Mouse (Mus musculus): ENCODE data around the gene Exoc6b. TPM values are rescaled to one million over a fixed set of nuclear protein-coding genes. Genes with fewer than 3 reads are reported as not detected.

Gene Exoc6b
- total RNA-seq, 2 experiments from 2014 or later: 9.8 to 11.7 TPM

- no peak for DNase-seq
- intact Hi-C loops (cut with DNase I; ENCODE audit: low total_unique reads): no loop called here
Observed at GRCm38 (mm10) chr6:84752806-84753420, 316.4 kb downstream of the Exoc6b start.

GRCm38 (mm10) chr6:84751409-84751808 is 317.9 kb downstream of the Exoc6b start:
- intact Hi-C loops (cut with DNase I; ENCODE audit: low total_unique reads): no loop called here
- DNase-seq: no peak

DNA sequence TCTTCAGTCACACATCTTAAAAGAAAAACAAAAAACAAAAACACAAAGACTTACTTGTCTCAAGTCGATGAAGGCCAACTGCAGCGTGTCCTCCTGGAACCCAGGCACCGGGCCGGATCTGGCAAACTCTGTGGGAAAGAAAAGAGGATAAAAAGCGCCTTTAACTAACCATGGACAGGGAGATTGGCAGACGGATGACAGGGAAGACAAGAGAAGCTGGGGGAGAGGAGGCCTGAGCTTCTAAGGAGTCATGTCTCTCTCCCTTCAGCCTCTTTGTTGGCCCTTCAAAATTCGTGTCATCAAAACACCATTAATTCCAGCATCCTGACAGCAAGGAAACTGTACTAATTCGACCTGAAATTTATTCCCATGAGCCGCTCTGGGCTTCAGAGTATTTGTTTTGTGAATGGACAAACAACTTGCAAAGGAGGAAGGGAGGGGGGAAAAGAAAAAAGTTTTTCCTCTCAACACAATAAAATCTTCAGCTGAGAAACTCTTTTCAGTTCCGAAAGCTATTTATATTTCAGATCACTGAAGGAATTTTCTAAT is 322.4 kb downstream of the Exoc6b start:
- DNase-seq: no peak
- intact Hi-C loops (cut with DNase I; ENCODE audit: low total_unique reads): no loop called here

- DNase-seq: no peak
- intact Hi-C loops (cut with DNase I; ENCODE audit: low total_unique reads): no loop called here
Observed at GRCm38 (mm10) chr6:84746193-84746846, 323.0 kb downstream of the Exoc6b start.

DNA sequence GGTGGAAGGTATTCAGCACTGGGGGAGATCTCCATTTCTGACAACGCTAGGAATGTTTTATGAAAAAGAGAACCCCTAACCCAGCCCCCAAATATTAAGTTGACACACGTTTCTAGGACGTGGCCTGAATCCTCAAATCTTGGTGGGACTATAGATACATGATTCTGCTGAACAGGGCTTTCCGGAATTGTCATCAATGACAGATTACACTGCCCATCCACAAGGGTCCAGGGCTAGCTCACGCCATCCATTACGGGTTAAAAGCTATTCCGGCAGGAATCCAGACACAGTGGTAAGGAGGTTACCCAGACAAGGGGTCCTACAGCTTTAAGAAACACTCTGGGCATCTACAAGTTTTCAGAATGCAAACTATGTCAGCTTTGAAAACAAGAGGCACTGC is 323.7 kb downstream of the Exoc6b start:
- intact Hi-C loops (cut with DNase I; ENCODE audit: low total_unique reads): no loop called here
- no peak for DNase-seq

GRCm38 (mm10) chr6:84742227-84742626 is 327.1 kb downstream of the Exoc6b start:
- intact Hi-C loops (cut with DNase I; ENCODE audit: low total_unique reads): no loop called here

GRCm38 (mm10) chr6:84736942-84737341 is 332.4 kb downstream of the Exoc6b start:
- intact Hi-C loops (cut with DNase I; ENCODE audit: low total_unique reads): no loop called here

More at GRCm38 (mm10) chr6:84742227-84742626, 327.1 kb downstream of the Exoc6b start:
- DNase-seq: no peak

DNA sequence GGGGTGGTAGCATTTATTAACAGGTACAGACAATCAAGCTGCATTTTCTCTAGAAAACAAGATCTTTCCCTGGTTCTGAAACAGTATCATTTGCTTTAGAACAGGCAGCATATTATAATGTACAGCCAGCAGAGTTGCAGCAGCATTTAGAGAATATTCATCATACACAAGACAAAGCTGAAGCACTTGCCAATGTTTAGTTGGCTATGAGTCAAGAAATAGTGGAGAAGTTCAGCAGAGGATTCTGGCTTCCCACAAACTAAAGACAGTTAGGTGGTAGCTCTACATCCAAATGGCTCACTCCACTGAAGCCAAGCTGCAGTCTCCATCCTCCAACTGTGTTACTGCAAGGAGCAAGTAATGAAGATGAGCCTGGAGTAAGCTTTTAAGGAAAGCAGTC is 342.4 kb downstream of the Exoc6b start:
- no peak for DNase-seq
- intact Hi-C loops (cut with DNase I; ENCODE audit: low total_unique reads): no loop called here

More at GRCm38 (mm10) chr6:84736942-84737341, 332.4 kb downstream of the Exoc6b start:
- peak; percentile 23 for DNase-seq

DNA sequence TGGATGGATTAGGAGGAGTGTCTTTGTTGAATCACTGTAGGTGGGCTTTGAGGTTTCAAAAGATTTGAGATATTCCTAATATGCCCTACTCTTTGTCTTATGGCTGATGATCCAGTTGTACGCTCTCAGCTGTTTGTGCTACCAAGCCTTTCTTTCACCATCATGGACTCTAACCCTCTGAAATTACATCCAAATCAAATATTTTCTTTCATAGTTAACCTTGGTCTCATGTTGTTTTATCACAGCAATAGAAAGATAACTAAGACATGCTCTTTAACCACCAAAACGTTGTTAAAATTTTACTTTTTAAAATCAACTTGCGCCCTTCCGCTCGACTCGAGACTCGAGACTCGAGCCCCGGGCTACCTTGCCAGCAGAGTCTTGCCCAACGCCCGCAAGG is 356.1 kb downstream of the Exoc6b start:
- intact Hi-C loops (cut with DNase I; ENCODE audit: low total_unique reads): no loop called here
- no peak for DNase-seq

DNA sequence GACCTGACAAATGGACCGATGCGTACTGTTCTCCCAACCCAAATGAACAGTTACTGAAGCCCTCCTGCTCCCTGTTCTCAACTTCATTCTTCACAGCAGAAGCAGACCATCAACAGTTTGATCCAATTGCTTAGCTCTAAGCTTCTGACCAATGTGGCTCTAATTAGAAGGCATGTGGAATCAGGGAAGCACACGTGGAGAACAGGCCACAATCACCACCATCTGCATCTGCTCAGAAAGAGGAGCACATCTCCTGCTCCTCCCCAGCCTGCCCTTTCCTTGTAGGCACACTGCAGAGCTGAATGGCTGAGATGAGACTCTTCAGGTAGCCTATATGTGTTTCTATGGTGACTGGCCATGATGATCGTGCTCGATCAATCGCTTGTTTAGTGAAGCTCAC is 358.5 kb downstream of the Exoc6b start:
- no peak for DNase-seq
- intact Hi-C loops (cut with DNase I; ENCODE audit: low total_unique reads): no loop called here

- intact Hi-C loops (cut with DNase I; ENCODE audit: low total_unique reads): no loop called here
- DNase-seq: no peak
Observed at GRCm38 (mm10) chr6:84708631-84709030, 360.7 kb downstream of the Exoc6b start.

- no peak for DNase-seq
- intact Hi-C loops (cut with DNase I; ENCODE audit: low total_unique reads): no loop called here
Observed at GRCm38 (mm10) chr6:84699579-84699978, 369.7 kb downstream of the Exoc6b start.

GRCm38 (mm10) chr6:84698288-84698673 is 371.0 kb downstream of the Exoc6b start:
- intact Hi-C loops (cut with DNase I; ENCODE audit: low total_unique reads): no loop called here
- no peak for DNase-seq

DNA sequence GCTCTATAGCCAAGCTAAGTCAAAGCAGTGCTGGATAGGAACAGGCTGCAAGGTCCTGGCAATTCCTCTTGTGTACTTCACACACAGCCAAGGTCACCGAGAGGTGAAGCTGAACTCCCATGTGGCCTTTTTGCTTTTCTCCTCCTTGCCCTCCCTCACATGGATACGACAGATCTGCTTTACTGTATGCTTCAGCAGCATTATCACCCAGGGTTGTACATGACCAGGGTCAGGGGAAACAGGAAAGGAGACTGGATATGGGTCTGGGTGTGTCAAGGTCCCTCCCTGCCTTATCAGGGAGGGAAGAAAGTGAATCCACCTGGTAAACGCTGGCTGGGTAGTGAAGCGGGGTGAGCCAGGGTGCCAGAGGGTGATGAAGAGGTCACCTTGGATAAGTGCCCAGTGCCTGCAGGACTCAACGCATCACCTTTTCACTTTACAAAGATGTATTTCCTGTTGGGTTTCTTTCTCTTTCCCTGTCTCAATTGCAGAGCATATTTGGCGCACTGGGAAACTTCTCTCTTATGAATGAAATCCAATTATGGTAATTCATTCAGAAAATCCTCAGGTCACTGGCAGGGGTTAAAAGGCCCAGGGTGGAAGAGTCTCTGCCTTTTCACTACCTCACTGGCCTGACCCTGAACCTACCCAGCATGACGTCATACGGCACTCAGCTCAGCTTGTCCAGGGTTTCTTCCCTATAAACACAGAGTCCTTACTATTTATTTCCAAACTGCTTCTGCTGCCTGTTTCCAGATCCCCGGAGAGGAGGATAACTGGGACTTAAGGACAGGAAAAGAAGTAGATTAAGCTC is 371.6 kb downstream of the Exoc6b start:
- peak; percentile 10 for DNase-seq
- intact Hi-C loops (cut with DNase I; ENCODE audit: low total_unique reads): no loop called here

- intact Hi-C loops (cut with DNase I; ENCODE audit: low total_unique reads): no loop called here
- DNase-seq: no peak
Observed at GRCm38 (mm10) chr6:84693844-84694243, 375.5 kb downstream of the Exoc6b start.

DNA sequence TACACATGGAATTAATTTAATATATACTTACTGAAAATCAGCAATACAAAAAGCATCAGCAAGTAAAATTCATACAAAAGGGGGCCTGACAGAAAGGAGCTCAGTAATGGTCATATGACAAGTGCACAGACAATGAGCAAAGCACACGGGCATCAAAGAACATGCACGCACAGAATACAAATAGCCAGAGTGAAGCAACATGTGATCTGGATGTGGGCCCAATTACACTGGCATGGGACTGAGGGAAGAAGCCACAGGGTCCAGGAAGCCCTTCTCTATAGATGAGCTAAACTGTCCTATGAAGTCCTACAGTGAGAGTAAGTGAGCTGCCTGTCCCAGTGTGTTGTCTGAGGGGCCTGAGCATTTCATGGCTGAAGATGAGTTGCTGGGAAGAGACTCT is 376.1 kb downstream of the Exoc6b start:
- DNase-seq: no peak
- intact Hi-C loops (cut with DNase I; ENCODE audit: low total_unique reads): no loop called here

GRCm38 (mm10) chr6:84691907-84692306 is 377.4 kb downstream of the Exoc6b start:
- intact Hi-C loops (cut with DNase I; ENCODE audit: low total_unique reads): no loop called here
- no peak for DNase-seq

DNA sequence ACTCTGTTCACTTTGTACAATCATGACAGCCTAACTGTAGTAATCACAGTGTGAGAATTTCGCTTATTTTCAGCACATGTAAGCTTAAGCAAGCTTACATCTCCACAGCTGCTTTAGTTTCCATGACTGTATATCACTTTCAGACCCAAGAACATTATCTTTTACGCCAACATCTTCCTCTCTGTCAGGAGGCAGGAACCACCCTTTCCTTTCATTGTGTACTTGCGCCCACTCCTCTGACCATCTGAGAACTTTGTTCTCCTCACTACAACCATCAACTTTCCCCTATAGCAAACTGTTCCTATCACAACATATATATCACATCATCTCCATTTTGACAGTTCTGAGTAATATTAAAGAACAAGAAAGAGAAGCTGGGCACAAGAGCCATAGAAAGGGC is 391.5 kb downstream of the Exoc6b start:
- intact Hi-C loops (cut with DNase I; ENCODE audit: low total_unique reads): no loop called here
- DNase-seq: no peak

DNA sequence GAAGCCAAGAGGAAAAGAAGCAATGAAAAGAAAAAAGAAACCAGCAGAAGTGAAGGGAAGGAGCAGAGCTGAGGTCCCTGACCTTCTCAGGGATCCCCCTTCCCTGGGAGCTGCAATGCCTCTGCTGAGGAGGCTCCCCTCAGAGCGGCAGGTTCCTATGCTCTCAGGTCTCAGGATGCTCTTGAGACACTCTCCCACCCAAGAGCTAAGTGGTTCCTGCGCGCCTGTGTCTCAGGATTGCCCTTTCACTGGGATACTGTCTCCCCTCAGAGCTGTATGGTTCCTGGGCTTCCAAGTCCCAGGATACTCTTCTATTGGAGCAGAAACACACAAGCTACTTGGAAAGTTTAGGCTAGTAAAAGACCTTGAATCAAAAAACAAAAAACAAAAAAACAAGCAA is 394.4 kb downstream of the Exoc6b start:
- DNase-seq: no peak
- intact Hi-C loops (cut with DNase I; ENCODE audit: low total_unique reads): no loop called here

- DNase-seq: no peak
- intact Hi-C loops (cut with DNase I; ENCODE audit: low total_unique reads): no loop called here
Observed at GRCm38 (mm10) chr6:84674136-84674535, 395.2 kb downstream of the Exoc6b start.
